Mouse (Mus musculus) testis, adult 2 months (tissue): ENCODE results near the gene Ntrk2.

Experiments
- CTCF ChIP-seq: fragments of 200-500 bp; IDR thresholded peaks from 2 replicates; pipeline ENCODE4 v1.5.1; 2012; ENCODE audit warnings: low read depth, mild to moderate bottlenecking, inconsistent platforms, low read length, moderate library complexity; ENCODE audit not compliant: control insufficient read depth, insufficient read depth, insufficient replicate concordance
- POLR2A ChIP-seq: fragments of 200-500 bp; IDR thresholded peaks from 2 replicates; pipeline ENCODE4 v1.6.1; 2012; ENCODE audit warnings: low read depth, mild to moderate bottlenecking, inconsistent platforms, low read length, moderate library complexity; ENCODE audit not compliant: control insufficient read depth

GRCm38 (mm10) chr13:58964701-58965359, 158.5 kb downstream of the Ntrk2 start:
- TF ChIP-seq POLR2A = no peak
- TF ChIP-seq CTCF = no peak
